Mouse (Mus musculus) c-Kit-positive CD71-positive TER-119-negative erythroid progenitor cells, embryonic 14.5 days (primary cell): ENCODE data around the gene Cpne5.
"Not testable (repeated sequence)": the region's sequence is repeated elsewhere in the genome, so short reads cannot be mapped to it uniquely, and the experiment has no call there.

Experiments used
- DNase-seq: peaks from one replicate; pipeline ENCODE4 v3.0.0-alpha.2; 2013; ENCODE audit warnings: low read depth

The Cpne5 gene

DNA sequence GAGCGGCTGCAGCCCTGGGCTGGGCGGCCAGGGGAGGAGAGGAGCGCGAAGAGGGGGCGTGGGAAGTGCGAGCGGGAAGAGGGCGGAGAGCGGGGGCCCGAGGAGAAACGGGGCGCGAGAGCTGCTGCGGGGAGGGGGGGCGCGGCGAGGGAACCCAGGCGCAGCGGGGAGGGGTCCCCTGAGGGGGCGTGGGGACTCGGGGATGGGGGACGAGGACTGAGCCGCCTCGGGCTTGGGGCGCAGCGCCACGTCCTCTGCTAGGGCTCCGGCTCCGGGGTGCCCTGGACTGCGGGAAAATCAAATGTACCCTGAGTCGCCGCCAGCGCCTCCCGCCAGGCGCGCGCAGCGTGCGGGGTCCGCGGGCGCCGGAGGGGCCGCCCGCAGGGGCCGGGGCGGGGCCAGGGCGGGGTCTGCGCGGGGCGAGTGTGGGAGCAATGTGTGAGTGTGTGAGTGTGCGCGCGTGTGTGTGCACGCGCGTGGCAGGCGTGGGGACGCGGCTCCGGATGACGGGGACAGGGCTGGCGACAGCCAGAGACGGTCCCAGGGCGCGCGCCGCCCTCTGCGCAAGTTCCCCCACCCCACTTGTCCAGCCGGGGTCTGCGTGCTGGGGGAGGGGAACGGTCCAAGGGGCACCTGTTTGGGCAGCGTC, at the start of gene Cpne5:
TSS of gene Cpne5 (minus strand) at position 396 of the 649 bp plus-strand sequence.
- DNase-seq: no peak

DNA sequence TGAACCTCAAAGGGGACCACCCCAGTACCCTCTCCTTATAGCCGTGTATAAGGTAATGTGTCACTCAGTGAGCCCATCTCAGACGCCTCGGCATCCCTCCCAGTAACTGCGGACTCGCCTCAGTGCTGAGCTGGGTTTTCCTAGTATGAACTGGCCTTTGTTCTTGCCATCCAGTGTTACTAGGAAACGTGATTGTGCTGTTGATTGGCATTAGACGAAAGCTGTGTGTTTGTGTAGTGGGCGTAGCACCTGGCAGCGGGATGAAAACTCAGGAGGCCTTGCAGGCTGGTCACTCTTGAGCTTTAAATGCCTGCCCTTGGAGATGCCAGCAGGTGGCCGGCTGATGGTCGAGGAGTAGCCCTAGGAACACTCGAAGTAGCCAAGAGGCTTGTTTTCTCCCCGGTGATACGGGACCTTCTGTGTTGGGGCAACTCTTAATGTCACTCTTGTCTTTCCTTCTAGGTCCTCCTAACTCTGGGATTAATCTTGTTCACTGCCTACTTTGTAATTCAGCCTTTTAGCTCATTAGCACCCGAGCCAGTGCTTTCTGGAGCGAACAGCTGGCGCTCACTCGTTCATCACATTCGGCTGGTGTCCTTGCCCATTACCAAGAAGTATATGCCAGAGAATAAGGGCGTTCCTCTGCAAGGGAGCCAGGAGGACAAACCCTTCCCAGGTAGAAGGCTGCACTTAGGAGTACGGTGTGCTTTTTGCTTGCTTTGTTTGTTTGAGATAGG, 44.4 kb upstream of the Cpne5 start:
- no peak for DNase-seq

DNA sequence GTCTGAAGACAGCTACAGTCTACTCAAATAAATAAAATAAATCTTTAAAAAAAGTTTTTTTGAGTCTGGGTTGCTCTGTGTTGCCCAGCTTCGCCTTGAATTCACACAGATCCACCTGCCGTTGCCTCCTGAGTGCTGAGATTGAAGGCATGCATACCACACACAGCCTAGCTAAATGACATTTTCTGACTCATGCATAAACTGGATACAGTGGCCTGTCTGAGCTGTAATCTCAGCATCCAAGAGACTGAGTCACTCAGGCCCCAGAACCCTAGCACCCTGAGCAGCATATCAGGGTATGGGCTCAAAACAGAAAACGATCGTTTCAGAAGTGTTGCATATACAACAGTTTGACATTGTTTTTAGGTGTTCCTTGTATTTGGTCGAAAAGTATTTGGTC, 43.6 kb upstream of the Cpne5 start:
- no peak for DNase-seq

DNA sequence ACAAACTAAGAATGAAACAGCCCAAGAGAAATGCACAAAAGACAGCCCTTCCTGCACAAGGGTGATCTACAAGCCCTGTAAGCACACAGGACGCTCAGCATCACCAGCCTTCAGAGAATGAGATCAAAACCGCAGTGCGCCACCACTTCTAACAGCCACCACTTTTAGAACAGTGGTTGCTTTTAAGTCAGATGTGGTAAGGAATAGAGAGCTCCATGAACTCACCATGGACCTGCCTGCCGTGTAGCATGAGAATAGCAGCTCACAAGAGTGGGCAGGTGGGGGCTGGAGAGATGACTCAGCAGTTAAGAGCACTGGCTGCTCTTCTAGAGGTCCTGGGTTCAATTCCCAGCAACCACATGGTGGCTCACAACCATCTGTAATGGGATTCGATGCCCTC, 42.5 kb upstream of the Cpne5 start:
- no peak for DNase-seq

DNA sequence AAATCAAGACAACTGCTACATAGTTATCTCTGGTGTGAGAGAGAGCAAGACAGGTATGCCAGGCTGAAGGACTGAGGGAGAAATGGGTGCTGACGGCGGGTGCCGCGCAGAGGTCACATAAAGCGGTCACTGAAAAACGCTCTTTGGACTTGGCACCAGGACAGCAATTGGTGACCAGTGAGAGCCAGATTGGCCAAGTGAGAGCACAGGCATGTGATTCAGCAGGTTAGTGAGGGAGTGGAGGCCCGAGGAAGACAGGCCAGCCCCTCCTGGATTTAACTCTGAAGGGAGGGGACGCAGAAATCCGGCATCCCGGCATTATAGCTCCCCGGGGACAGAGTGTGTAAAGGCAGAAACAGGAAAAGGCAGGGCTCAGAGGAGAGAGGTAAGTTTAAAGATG, 35.9 kb upstream of the Cpne5 start:
- DNase-seq: no peak

DNA sequence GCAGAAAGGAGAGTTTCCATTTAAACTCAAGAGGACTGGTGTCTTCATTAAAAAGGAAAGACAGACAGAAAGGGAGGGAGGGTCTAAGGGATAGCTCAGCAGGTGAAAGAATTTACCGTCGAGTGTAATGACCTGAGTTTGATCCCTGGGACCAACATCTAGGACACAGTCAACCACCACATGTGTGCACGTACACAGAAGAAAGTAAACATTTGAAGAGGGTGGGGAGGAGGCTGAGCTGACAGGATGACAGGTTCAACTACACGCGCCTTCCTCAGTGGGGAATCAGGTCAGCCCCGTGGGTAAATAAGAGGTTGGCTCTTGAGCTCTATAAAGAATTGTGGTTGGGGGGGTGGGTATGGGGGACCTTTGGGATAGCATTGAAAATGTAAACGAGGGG, 35.2 kb upstream of the Cpne5 start:
- no peak for DNase-seq

DNA sequence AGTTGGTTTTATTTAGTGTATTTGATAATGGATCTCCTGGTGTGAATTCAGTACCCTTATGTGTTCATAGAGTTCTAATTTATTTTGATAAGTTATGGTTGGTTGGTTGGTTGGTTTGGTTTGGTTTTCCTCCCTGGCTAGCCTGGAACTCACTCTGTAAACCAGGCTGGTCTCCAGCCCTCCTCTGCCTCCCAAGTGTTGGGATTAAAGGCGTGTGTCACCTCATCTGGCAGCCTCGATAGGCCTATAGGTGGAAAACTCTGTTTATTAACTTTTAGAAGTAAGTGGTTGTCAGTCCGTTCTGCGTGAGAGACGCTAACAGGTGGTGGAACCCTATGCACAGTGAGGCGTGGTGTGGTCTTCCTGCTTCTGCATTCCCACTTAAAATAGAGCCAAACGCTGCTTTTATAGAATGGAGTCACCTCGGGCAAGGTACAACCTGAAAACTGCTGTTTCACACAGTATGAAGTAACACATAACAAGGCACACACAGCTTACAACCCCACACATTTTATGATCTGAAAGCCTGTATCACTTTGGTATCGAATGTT, 32.3 kb upstream of the Cpne5 start:
- DNase-seq: no peak

DNA sequence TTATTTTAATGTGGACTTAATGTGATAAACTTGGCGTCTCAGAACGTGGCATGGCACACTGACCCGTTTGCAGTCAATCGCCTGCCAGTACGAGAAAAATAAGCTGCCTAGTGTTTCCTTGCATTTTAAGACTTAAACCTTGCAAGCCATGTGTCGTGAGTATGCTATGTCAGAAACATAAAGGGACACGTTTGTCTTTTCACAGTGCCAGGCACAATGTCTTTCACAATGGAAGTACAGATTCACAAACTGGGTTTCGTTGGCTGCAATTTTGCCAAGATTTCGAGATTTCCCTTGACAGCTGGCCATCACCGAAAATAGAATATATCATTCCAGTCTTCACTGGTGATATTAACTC, 31.4 kb upstream of the Cpne5 start:
- DNase-seq: no peak

DNA sequence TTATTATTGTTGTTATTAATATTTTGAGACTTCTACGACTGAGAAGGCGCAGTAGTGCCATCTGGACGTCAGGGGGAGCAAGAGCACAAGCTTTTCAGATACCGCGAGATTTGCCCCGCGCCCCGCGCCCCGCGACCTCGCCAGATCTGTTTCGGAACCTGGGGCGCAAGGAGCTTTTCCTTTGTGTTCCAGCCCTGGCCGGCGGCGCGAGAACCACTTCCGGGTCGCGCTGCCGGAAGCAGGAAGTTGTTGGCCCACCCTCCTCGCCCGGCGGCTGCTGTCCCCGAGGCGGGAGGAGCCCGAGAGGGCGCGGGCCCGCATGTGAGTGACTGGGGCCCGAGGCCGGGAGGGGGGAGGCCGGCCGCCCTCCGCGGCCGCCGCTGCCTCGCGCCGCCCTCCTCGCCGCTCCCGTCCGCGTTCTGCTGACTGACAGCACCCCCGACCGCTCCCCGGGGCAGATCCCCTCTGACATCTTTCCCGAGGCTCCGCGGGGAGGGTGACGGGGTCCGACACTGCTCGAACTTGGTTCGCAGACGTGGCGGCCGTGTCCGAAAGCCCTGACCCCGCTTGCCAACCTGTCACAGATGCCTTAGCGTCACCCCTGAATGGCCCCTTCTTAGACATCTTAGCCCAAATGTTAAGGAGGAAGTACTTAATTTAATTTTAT, 30.8 kb upstream of the Cpne5 start, which contains the start of gene BC004004:
TSS of gene BC004004 (plus strand) at position 107 of the 667 bp plus-strand sequence.
- DNase-seq: peak; percentile 94

DNA sequence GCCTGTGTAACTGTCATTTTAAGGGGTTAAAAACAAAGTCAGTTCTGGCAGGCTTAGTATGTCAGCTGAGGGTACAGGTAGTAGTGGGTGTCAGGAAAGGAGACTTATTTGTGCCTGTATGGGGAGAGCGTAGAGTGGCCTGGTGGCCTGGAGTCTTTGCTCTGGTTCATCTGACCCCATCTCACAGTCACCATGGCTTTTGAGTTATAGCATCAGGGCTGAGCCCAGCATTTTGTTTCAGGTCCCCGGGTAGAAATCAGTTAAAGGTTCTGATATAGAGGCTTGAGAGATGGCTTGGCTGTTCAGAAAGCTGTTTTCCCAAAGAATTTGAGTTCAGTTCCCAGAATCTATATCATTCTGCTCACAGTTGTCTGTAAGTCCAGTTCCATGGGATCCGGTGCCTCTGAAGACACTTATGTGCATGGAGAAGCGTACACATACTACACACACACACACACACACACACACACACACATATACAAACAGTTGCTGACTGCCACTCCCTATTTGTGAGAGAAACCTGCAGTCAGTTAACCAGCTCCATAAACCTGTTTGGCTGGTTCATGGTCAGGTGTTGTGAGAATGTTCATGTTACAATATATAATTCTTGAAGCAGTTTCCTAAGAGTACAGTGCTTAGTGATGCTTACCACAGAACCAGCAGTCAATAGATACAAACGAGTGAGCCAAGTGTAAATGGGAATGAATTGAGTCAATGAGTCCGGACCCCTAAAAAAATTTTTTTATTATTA, 30.1 kb upstream of the Cpne5 start:
- DNase-seq: no peak

DNA sequence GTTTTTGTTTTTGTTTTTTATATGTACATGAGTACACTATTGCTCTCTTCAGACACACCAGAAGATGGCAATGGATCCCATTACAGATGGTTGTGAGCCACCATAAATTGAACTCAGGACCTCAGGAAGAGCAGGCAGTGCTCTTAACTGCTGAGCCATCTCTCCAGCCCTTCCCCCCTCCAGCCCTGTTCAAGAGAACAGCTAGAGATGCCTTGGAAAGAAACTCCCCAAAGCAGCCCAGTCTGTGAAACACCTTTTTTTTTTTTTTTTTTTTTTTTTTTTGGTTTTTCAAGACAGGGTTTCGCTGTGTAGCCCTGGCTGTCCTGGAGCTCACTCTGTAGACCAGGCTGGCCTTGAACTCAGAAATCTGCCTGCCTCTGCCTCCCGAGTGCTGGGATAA, 29.1 kb upstream of the Cpne5 start:
- DNase-seq: not testable (repeated sequence)

DNA sequence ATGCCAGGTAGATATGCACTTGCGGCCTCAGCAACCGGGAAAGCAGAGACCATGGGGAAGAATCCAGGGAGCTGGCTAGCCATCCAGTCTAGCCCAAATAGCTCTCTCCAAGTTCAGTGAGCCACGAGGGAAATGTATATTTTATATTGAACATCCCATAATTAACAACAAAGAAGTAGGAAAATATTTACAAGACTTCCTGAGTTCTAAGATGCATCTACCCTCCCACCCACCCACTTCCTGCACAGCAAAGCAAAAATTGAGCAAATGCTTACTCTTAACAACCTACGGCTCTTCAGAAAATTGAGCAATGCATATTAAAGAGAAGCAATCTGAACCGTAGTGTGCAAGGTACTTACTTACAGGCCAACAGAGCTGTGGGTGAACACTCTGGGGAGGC, 26.8 kb upstream of the Cpne5 start:
- no peak for DNase-seq

DNA sequence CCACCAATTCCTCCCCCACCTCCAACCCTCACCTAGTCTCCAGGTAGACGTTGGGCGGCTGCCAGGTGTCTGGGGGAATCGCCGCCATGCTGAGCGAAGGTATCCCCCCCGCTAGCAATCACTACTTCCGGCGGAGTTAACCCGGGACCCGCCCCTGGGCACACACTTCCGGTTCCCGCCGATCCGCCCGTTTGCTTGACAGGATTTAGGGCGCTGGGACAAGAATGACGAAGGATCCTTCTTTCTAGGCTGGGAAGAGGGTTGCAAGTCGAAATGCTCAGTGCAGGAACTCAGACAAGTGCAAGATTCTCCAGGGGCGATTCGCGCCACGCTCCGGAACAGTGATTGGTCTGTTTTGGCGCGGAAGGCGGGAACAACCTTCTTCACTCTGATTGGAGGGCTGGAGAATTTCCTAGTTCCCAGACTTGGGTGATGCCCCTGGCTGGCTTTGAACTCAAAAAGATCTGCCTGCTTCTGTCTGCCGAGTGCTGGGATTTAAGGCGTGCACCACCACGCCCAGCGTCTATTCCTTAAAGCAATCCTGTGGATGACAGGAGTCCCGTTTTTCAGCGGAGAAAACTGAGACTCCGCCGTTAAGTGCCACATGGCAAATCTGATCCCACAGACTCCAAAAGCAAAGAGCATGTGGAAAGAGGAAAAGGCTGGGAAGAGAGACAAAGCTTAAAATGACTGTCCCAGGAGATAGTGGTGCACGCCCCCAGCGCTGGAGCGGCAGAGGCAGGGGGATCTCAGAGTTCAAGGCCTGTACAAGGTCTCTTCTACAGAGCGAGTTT, 26.1 kb upstream of the Cpne5 start, which contains the start of gene Ppil1:
TSS of gene Ppil1 (minus strand) at position 347 of the 794 bp plus-strand sequence.
- DNase-seq: peak; percentile 80

DNA sequence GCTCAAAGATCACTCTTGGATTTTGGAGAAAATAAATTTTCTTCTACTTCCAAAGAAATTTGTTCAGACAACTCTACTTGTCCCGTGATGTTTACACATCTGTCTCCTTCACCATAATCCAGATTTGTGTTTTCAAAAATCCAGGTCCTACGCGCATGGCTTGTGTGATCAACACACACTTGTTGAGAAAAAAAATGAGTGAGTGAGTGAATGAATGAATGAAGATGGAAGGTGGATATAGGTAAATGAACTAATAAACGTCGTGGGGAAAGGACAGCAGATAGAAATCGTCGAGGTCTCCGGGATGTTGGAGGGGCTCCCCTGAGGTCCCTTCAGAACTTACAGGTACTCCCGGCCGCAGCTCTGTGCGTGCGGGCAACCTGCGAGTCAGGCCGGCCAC, 25.4 kb upstream of the Cpne5 start:
- no peak for DNase-seq

DNA sequence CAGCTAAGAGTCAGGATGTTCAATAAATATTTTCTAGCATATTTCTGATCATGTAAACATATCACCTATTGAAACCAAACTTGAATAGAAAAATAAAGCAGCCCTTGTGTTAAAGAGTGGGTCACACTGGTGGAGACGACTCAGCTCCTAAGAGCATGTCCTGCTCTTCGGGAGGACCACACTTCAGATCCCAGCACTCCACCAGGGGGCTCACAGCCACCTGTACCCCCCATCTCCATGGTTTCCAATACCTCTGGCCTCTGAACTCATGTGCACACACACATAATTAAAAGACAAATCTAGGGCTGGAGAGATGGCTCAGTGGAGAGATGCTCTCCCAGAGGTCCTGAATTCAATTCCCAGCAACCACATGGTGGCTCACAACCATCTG, 24.3 kb upstream of the Cpne5 start:
- DNase-seq: no peak

DNA sequence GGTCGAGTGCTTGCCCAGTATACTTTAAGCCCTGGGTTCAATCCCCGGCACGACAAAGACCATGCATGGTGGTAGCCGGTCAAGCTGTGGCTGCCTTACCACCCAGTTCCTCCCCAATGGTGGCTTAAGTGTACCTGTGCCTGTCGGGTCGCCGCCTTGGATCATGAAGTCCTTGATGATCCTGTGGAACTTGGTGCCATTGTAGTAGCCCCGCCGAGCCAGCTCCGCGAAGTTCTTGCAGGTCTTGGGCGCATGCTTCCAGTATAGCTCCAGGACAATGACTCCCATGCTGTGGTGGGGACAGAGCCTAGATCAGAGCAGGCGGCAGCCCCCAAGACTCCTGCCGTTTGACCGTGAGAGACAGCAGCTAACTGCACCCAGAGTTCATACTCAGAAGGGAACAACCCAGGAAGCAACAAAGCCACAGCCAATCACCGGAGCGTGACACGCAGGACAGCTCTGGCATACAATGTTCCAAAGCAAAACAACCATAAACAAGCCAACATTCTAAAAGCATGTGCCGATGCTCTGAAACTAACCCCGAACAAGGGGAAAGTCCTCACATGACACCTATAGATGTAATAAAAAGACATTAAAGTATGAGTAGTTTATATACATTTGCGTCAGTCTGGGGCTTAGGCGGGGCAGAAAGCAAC, 23.8 kb upstream of the Cpne5 start:
- DNase-seq: no peak

DNA sequence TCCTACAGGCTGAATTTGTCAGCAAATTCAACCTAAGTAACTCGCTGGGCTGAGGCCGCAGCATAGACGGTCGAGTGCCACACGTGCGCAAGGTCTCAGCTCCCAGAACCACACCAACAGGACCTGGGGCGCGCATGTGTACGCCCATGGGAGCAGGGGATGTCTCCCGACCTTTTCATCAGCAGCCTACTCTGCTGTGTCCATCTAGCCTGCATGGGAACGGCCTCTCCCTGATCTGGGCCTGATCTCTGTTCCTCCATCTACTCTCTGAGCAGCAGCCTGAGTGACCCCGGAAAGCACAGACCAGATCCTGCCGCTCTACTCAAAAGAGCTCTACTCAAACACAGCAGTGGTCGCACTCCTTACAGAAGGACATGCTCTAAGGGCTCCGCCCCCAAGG, 22.5 kb upstream of the Cpne5 start:
- no peak for DNase-seq

DNA sequence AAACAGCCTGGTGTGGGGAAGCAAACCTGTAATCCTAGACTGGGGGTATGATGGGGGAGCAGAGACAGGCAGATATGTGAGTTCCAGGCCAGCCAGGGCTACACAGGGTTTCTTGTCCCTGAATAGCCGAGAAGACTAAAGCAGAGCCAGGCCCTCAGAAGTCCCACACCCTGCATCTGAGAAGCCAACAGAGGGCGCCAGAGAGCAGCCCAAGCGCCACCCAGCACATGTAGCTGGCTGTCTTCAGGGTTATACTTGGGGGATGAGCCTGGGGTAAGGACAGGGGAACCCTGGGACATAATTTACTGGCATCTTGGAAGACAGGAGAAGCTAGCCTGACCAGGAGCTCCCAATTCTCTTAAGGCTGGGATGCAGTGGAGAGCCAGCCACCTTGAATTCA, 21.5 kb upstream of the Cpne5 start:
- peak; percentile 78 for DNase-seq

DNA sequence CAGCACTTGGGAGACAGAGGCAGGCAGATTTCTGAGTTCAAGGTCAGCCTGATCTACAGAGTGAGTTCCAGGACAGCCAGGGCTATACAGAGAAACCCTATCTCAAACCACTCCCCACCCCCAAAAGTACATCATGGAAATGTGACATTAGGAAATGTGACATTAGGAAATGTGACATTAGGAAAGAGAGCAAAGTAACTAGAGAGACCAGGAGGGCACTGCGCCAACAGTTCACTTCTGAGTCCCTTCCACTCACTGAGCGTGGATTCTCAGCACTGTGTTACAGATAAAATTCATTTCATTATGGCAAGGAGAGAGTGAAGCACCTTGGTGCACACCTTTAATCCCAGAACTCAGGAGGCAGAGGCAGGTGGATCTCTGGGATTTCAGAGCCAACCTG, 21.0 kb upstream of the Cpne5 start:
- DNase-seq: no peak

DNA sequence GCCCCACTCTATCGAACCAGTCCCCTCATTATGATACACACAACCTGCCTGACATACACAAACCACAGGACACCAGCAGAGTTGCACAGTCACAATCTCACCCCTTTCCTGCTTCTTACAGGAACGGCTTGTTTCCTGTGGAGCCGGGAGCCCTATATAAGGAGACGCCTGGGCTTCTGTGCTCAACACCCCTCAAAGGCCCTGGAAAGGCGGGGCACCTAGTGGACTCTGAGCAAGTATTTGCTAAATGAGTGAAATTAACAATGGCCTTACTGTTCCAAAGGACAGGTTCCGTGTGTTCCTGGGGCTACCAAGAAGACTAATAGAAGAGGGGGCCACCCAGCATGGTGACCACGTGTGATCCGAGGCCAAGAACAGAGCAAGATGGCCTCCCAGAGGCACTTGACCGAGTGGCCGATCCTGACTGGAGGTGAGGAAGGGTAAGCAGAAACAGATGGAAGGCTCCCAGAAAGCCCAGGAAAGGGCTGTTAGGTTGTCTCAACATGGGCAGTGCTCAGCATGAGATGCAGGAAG, 20.1 kb upstream of the Cpne5 start:
- no peak for DNase-seq
